Mouse (Mus musculus) bone marrow, adult 2 months (tissue): ENCODE data around the gene Atp2b2.

Experiments
- CTCF ChIP-seq: fragments of 200-500 bp; IDR thresholded peaks from 2 replicates; pipeline ENCODE4 v1.5.1; 2011; ENCODE audit warnings: low read length, control low read depth; ENCODE audit not compliant: control insufficient read depth, insufficient read depth
- POLR2A ChIP-seq: fragments of 200-500 bp; IDR thresholded peaks from 2 replicates; pipeline ENCODE4 v1.6.1; 2011; ENCODE audit warnings: low read depth, mild to moderate bottlenecking, control low read depth, low read length, borderline replicate concordance; ENCODE audit not compliant: control insufficient read depth

DNA sequence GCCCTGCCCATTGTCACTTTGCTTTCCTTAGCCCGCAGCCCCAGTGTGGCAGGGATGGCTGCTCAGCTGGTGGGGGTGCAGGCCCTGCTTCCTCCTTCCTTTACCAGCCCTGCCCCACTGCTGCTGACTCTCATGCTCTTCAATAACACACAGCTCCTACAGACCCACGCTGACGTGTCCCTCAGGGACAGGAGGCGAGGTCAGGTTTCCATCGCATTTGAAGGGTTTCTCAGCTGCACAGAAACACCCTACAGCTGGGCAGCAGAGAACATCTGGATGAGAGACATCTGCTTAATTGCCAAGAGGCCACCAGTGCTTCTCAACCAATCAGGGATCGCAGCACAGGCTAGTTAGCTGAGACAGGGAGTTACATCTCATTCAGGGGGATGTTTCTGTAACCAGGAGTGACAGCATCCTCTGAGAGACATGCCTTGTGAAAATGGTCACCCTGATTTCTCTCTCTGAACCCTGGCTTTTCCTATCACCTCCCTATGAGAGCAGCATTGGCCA, 254.9 kb downstream of the Atp2b2 start:
- no peak for TF ChIP-seq CTCF
- no peak for TF ChIP-seq POLR2A
